Mouse (Mus musculus): ENCODE measurements around the gene Rara. TPM values are rescaled to one million over a fixed set of nuclear protein-coding genes. Genes with fewer than 3 reads are reported as not detected.
A peak's percentile ranks its signal among the peaks of the same experiment; 100 is the strongest.

Rara gene
- polyA plus RNA-seq, 1 experiment from 2014 or later = 38.4 TPM

GRCm38 (mm10) chr11:98947969-98948569, 20.5 kb downstream of the Rara start:
- Histone ChIP-seq H3K4me2 (no peak overlapping the region), H3K27me3 (no peaks in the 10 kb centered on the region), H3K4me3 (no peak overlapping the region), H3K36me3 (peaks cover 6% of the 10 kb centered on the region), H3K4me1 (peaks cover 86% of the 10 kb centered on the region), H3K9ac (no peak overlapping the region), H3K9me3 (no peaks in the 10 kb centered on the region), H3K27ac (no peak overlapping the region)
- ATAC-seq (ENCODE audit: borderline replicate concordance, extremely low read depth, low FRiP score, low TSS enrichment) = no peak
- 64% methylated on average over 18 of the region's 18 CpGs for WGBS

- no peak for ATAC-seq (ENCODE audit: borderline replicate concordance, extremely low read depth, low FRiP score, low TSS enrichment)
- no peak overlapping the region for H3K4me3 ChIP-seq
- no peak overlapping the region for H3K27ac ChIP-seq
- no peaks in the 10 kb centered on the region for H3K27me3 ChIP-seq
- 58% methylated on average over 12 of the region's 12 CpGs for WGBS
- no peak overlapping the region for H3K9ac ChIP-seq
- peaks cover 84% of the 10 kb centered on the region for H3K4me1 ChIP-seq
- peaks cover 6% of the 10 kb centered on the region for H3K36me3 ChIP-seq
- no peak overlapping the region for H3K4me2 ChIP-seq
- no peaks in the 10 kb centered on the region for H3K9me3 ChIP-seq
Measured at GRCm38 (mm10) chr11:98949242-98949957, 21.8 kb downstream of the Rara start.

- no peak overlapping the region for H3K9ac ChIP-seq
- no peaks in the 10 kb centered on the region for H3K9me3 ChIP-seq
- H3K4me3 ChIP-seq = no peak overlapping the region
- H3K36me3 ChIP-seq = peaks cover 6% of the 10 kb centered on the region
- peak overlapping the region; percentile 86; the same call in 1 of the 2 replicates for H3K27ac ChIP-seq
- ATAC-seq (ENCODE audit: borderline replicate concordance, extremely low read depth, low FRiP score, low TSS enrichment) = no peak
- 80% methylated on average over 7 of the region's 7 CpGs for WGBS
- peaks cover 84% of the 10 kb centered on the region for H3K4me1 ChIP-seq
- H3K27me3 ChIP-seq = no peaks in the 10 kb centered on the region
- no peak overlapping the region for H3K4me2 ChIP-seq
Measured at GRCm38 (mm10) chr11:98949958-98950460, 22.4 kb downstream of the Rara start.

GRCm38 (mm10) chr11:98950484-98950883, 22.9 kb downstream of the Rara start:
- H3K9ac ChIP-seq = no peak overlapping the region
- no peak overlapping the region for H3K4me3 ChIP-seq
- H3K27me3 ChIP-seq = no peaks in the 10 kb centered on the region
- no peak for ATAC-seq (ENCODE audit: borderline replicate concordance, extremely low read depth, low FRiP score, low TSS enrichment)
- peaks cover 6% of the 10 kb centered on the region for H3K36me3 ChIP-seq
- H3K4me1 ChIP-seq = peaks cover 84% of the 10 kb centered on the region
- no peaks in the 10 kb centered on the region for H3K9me3 ChIP-seq
- peak overlapping the region; percentile 86 for H3K27ac ChIP-seq
- H3K4me2 ChIP-seq = no peak overlapping the region
- WGBS = 80% methylated on average over 9 of the region's 9 CpGs

GRCm38 (mm10) chr11:98951026-98951906, 23.6 kb downstream of the Rara start:
- peak overlapping the region; percentile 26; the same call in 1 of the 2 replicates for H3K4me2 ChIP-seq
- peak overlapping the region; percentile 29; the same call in 1 of the 2 replicates for H3K9ac ChIP-seq
- 0 out of 2 replicates have a peak overlapping the region, but pooled peaks have one; percentile 1 for H3K4me3 ChIP-seq
- H3K36me3 ChIP-seq = peaks cover 6% of the 10 kb centered on the region
- no peaks in the 10 kb centered on the region for H3K27me3 ChIP-seq
- 43% methylated on average over 16 of the region's 16 CpGs for WGBS
- H3K4me1 ChIP-seq = peaks cover 83% of the 10 kb centered on the region
- ATAC-seq (ENCODE audit: borderline replicate concordance, extremely low read depth, low FRiP score, low TSS enrichment) = peak; percentile 62; the same call in 1 of the 2 replicates
- peak overlapping the region; percentile 86 for H3K27ac ChIP-seq
- no peaks in the 10 kb centered on the region for H3K9me3 ChIP-seq

GRCm38 (mm10) chr11:98952111-98952510, 24.5 kb downstream of the Rara start:
- ATAC-seq (ENCODE audit: borderline replicate concordance, extremely low read depth, low FRiP score, low TSS enrichment) = no peak
- 92% methylated on average over 1 of the region's 1 CpGs for WGBS
- peaks cover 12% of the 10 kb centered on the region for H3K36me3 ChIP-seq
- H3K9me3 ChIP-seq = no peaks in the 10 kb centered on the region
- peaks cover 83% of the 10 kb centered on the region for H3K4me1 ChIP-seq
- no peaks in the 10 kb centered on the region for H3K27me3 ChIP-seq
- H3K9ac ChIP-seq = no peak overlapping the region
- H3K27ac ChIP-seq = peak overlapping the region; percentile 13; the same call in 1 of the 2 replicates
- H3K4me3 ChIP-seq = no peak overlapping the region
- no peak overlapping the region for H3K4me2 ChIP-seq

- H3K4me1 ChIP-seq = peaks cover 81% of the 10 kb centered on the region
- ATAC-seq (ENCODE audit: borderline replicate concordance, extremely low read depth, low FRiP score, low TSS enrichment) = no peak
- H3K4me2 ChIP-seq = no peak overlapping the region
- peaks cover 18% of the 10 kb centered on the region for H3K36me3 ChIP-seq
- no peak overlapping the region for H3K27ac ChIP-seq
- no peak overlapping the region for H3K4me3 ChIP-seq
- whole genome bisulfite sequencing = 60% methylated on average over 2 of the region's 2 CpGs
- no peak overlapping the region; the same call in 1 of the 2 replicates for H3K9ac ChIP-seq
- H3K27me3 ChIP-seq = no peaks in the 10 kb centered on the region
- H3K9me3 ChIP-seq = no peaks in the 10 kb centered on the region
Measured at GRCm38 (mm10) chr11:98952736-98953135, 25.1 kb downstream of the Rara start.

GRCm38 (mm10) chr11:98953361-98953760, 25.7 kb downstream of the Rara start:
- Histone ChIP-seq H3K4me3 (no peak overlapping the region), H3K9ac (no peak overlapping the region), H3K27ac (peak overlapping the region; percentile 85; the same call in 1 of the 2 replicates), H3K36me3 (peaks cover 18% of the 10 kb centered on the region), H3K4me1 (peaks cover 78% of the 10 kb centered on the region), H3K9me3 (no peaks in the 10 kb centered on the region), H3K4me2 (no peak overlapping the region), H3K27me3 (no peaks in the 10 kb centered on the region)
- no peak for ATAC-seq (ENCODE audit: borderline replicate concordance, extremely low read depth, low FRiP score, low TSS enrichment)
- 0% methylated on average over 2 of the region's 2 CpGs for WGBS

- Histone ChIP-seq H3K36me3 (peaks cover 18% of the 10 kb centered on the region), H3K4me2 (peak overlapping the region; percentile 42; the same call in 1 of the 2 replicates), H3K4me1 (peaks cover 78% of the 10 kb centered on the region), H3K9me3 (no peaks in the 10 kb centered on the region), H3K27ac (peak overlapping the region; percentile 85), H3K4me3 (no peak overlapping the region), H3K9ac (no peak overlapping the region), H3K27me3 (no peaks in the 10 kb centered on the region)
- ATAC-seq (ENCODE audit: borderline replicate concordance, extremely low read depth, low FRiP score, low TSS enrichment) = no peak
- WGBS = 13% methylated on average over 13 of the region's 13 CpGs
Measured at GRCm38 (mm10) chr11:98953835-98954320, 26.3 kb downstream of the Rara start.

GRCm38 (mm10) chr11:98954373-98954772, 26.8 kb downstream of the Rara start:
- H3K36me3 ChIP-seq = peaks cover 18% of the 10 kb centered on the region
- peaks cover 79% of the 10 kb centered on the region for H3K4me1 ChIP-seq
- 8% methylated on average over 10 of the region's 10 CpGs for WGBS

More at GRCm38 (mm10) chr11:98954373-98954772, 26.8 kb downstream of the Rara start:
- H3K27me3 ChIP-seq = no peaks in the 10 kb centered on the region
- H3K27ac ChIP-seq = peak overlapping the region; percentile 85
- H3K4me2 ChIP-seq = peak overlapping the region; percentile 42
- peak; percentile 80 for ATAC-seq (ENCODE audit: borderline replicate concordance, extremely low read depth, low FRiP score, low TSS enrichment)
- H3K9me3 ChIP-seq = no peaks in the 10 kb centered on the region
- peak overlapping the region; percentile 7; the same call in 1 of the 2 replicates for H3K4me3 ChIP-seq
- H3K9ac ChIP-seq = no peak overlapping the region
